8 mouse cellular contexts compared by ENCODE assay signal in the genomic region with DNA sequence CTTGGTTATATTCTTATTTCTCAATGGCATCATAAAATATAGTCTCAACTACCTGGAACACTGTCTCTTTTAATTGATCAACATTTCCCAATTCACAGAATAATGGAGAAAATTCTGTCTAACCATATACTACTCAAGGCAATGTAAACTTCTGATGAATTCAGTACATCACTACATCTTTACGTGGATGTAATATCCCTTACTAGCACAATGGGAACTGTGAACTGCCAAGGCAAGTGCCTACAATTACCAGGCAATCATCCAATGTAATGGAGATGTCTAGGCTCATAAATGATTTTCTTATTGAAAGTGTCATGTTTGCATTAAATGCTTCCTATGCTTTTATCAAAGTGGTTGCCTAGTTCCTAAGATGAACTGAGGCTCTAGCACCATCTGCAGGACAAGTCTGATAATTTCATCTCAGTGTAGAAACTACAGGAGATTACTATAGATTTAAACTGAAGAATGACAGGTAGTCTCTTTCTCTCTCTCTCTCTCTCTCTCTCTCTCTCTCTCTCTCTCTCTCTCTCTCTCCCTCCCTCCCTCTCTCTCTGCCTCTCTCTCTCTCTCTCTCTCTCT.
DNase-seq lines count a peak whose midpoint lies in the region; ATAC-seq and TF ChIP-seq lines count a peak whose summit lies in the region.

No protein-coding gene starts in this region.

- DNase-seq in heart, adult 2 months = no peak
- DNase-seq in B cell, adult 2 months = peak; percentile 1 to 6
- peak; percentile 40 for DNase-seq in adrenal gland, postnatal 14 days
- peak; percentile 87 for DNase-seq in forebrain, embryonic 14.5 days (ENCODE audit: low spot score)
- DNase-seq in kidney, postnatal 36 days = peak; percentile 40 to 69
- no peak for DNase-seq in natural killer cell, adult 2 months (ENCODE audit: low spot score in 2 of 2)

- peak; percentile 67 for TF ChIP-seq CTCF in heart, adult 2 months (IDR thresholded peaks at IDR 0.05)

- H3K4me2 ChIP-seq in heart, embryonic 12.5 days = no peak overlapping the region
- no peak overlapping the region for H3K4me2 ChIP-seq in forebrain, embryonic 14.5 days (ENCODE audit: low read length)
- H3K4me2 ChIP-seq in midbrain, embryonic 13.5 days (replicated peaks) = no peak overlapping the region

- H3K9ac ChIP-seq in heart, adult 2 months (ENCODE audit: low read depth, low read length) = no peak overlapping the region
- H3K9ac ChIP-seq in heart, embryonic 12.5 days = no peak overlapping the region
- H3K9ac ChIP-seq in forebrain, embryonic 14.5 days (ENCODE audit: low read length) = no peak overlapping the region
- no peak overlapping the region for H3K9ac ChIP-seq in midbrain, embryonic 13.5 days (replicated peaks)

- H3K36me3 ChIP-seq in heart, adult 2 months (ENCODE audit: control insufficient read depth, insufficient read depth, low read length) = no peaks in the 10 kb centered on the region
- no peaks in the 10 kb centered on the region for H3K36me3 ChIP-seq in heart, embryonic 12.5 days
- H3K36me3 ChIP-seq in forebrain, embryonic 14.5 days (ENCODE audit: control insufficient read depth, insufficient read depth, low read length) = no peaks in the 10 kb centered on the region
- no peaks in the 10 kb centered on the region for H3K36me3 ChIP-seq in midbrain, embryonic 13.5 days

- TF ChIP-seq EP300 in heart, adult 2 months (IDR thresholded peaks at IDR 0.05; ENCODE audit: insufficient read depth, low read depth, low read length) = no peak

- no peaks in the 10 kb centered on the region for H3K4me1 ChIP-seq in heart, adult 2 months (ENCODE audit: control insufficient read depth, insufficient read depth, low read length)
- no peaks in the 10 kb centered on the region for H3K4me1 ChIP-seq in heart, embryonic 12.5 days (replicated peaks)
- H3K4me1 ChIP-seq in forebrain, embryonic 14.5 days (ENCODE audit: control insufficient read depth, insufficient read depth, low read length) = no peaks in the 10 kb centered on the region
- H3K4me1 ChIP-seq in midbrain, embryonic 13.5 days (replicated peaks) = no peaks in the 10 kb centered on the region

- no peak for ATAC-seq in heart, embryonic 12.5 days (ENCODE audit: insufficient number of reproducible peaks, low FRiP score)
- peak; percentile 80 for ATAC-seq in forebrain, embryonic 14.5 days
- peak; percentile 69 for ATAC-seq in midbrain, embryonic 13.5 days

- no peaks in the 10 kb centered on the region for H3K79me2 ChIP-seq in heart, adult 2 months (replicated peaks; ENCODE audit: control insufficient read depth, insufficient read depth, low read length)

- no peak overlapping the region for H3K4me3 ChIP-seq in heart, adult 2 months
- no peak overlapping the region for H3K4me3 ChIP-seq in heart, embryonic 12.5 days
- H3K4me3 ChIP-seq in forebrain, embryonic 14.5 days (ENCODE audit: low read depth, low read length) = no peak overlapping the region
- no peak overlapping the region for H3K4me3 ChIP-seq in midbrain, embryonic 13.5 days (replicated peaks)

- H3K27me3 ChIP-seq in heart, adult 2 months (ENCODE audit: control insufficient read depth, insufficient read depth, low read length) = no peaks in the 10 kb centered on the region
- no peaks in the 10 kb centered on the region for H3K27me3 ChIP-seq in heart, embryonic 12.5 days (replicated peaks)
- H3K27me3 ChIP-seq in forebrain, embryonic 14.5 days (replicated peaks; ENCODE audit: control insufficient read depth, insufficient read depth, low read length) = no peaks in the 10 kb centered on the region
- H3K27me3 ChIP-seq in midbrain, embryonic 13.5 days = no peaks in the 10 kb centered on the region

- H3K27ac ChIP-seq in heart, adult 2 months = no peak overlapping the region
- H3K27ac ChIP-seq in heart, embryonic 12.5 days (ENCODE audit: poor library complexity, severe bottlenecking) = no peak overlapping the region
- no peak overlapping the region for H3K27ac ChIP-seq in forebrain, embryonic 14.5 days (ENCODE audit: low read depth, low read length)
- H3K27ac ChIP-seq in midbrain, embryonic 13.5 days = no peak overlapping the region

- intact Hi-C loops in heart, adult 2 months (cut with DNase I) = loop anchor here (2.0 to 5.0 kb wide), 2 partner anchors 801 to 835 kb away; no protein-coding TSS in a partner anchor

- 94% methylated on average over 1 of the region's 1 CpGs for WGBS in heart, adult 2 months
- WGBS in heart, embryonic 12.5 days = 81% methylated on average over 1 of the region's 1 CpGs
- WGBS in forebrain, embryonic 14.5 days = 81% methylated on average over 1 of the region's 1 CpGs
- 83% methylated on average over 1 of the region's 1 CpGs for WGBS in midbrain, embryonic 13.5 days

- TF ChIP-seq POLR2A in heart, adult 2 months (IDR thresholded peaks at IDR 0.05; ENCODE audit: insufficient read depth, low read depth, low read length) = no peak

- peaks cover 4% of the 10 kb centered on the region; the same call in 1 of the 2 replicates for H3K9me3 ChIP-seq in heart, embryonic 12.5 days (replicated peaks)
- H3K9me3 ChIP-seq in forebrain, embryonic 14.5 days (replicated peaks; ENCODE audit: control insufficient read depth, low read length) = no peaks in the 10 kb centered on the region
- H3K9me3 ChIP-seq in midbrain, embryonic 13.5 days = peaks cover 7% of the 10 kb centered on the region

Comparison
In these comparisons a context has a peak if more than half of its experiments do, and no peak if none do; other contexts are left out.
1. DNase-seq: peak in B cell, adult 2 months (2 of 2), adrenal gland, postnatal 14 days (single experiment), forebrain, embryonic 14.5 days (single experiment) and kidney, postnatal 36 days (2 of 2); none in heart, adult 2 months (0 of 2) and natural killer cell, adult 2 months (0 of 2).